Mouse (Mus musculus) c-Kit-negative CD71-positive TER-119-positive erythroid progenitor cells, embryonic 14.5 days (primary cell): ENCODE results near the gene Ccr7.

Source experiments
- DNase-seq: peaks from one replicate; pipeline ENCODE4 v3.0.0-alpha.2; 2013; ENCODE audit warnings: low read depth, low spot score

Gene Ccr7

DNA sequence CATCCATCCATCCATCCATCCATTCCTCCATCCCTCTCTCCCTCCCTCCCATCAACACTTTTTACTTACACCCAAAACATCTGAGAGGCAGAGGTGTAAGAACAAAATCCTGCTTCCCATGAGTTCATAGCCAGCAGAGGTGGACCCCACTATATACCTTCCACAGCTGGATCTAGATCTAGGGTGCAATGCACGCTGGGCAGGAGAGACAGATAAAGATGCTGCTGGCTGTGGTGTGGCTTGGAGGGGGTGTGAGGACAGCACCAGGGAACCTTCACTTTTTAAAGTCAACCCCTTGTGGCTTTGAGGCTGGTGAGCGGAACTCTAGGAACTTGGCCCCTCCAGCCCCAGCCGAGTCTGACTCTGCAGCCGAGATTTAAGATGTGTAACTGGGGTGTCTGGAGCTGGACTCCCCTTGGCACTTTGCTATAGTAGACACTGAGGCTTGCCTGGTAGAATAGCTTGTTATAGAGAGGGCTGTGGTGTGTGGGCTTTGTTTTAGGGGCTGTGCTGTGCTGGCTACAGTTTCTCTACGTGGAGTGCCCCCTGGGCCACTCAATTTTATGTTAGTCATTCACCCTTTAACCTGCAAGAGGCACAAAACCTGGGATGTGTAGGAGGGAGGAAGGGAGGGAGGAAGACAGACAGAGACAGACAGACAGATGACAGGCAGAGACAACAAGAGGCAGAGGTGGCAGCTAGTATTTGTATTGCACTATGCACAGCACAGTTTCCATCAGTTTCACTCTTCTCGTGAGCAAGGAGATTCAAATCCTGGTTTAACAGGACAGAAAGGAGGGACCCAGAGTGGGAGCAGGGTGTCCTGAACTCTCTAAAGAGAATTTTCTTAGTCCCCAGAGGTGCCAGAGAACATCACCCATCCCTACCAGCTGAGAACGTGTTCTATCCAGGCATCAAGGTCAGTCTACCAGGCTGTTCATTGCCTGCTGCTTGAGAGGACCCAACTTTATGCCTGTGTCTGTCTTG, 817 bp downstream of the Ccr7 start:
- no peak for DNase-seq

DNA sequence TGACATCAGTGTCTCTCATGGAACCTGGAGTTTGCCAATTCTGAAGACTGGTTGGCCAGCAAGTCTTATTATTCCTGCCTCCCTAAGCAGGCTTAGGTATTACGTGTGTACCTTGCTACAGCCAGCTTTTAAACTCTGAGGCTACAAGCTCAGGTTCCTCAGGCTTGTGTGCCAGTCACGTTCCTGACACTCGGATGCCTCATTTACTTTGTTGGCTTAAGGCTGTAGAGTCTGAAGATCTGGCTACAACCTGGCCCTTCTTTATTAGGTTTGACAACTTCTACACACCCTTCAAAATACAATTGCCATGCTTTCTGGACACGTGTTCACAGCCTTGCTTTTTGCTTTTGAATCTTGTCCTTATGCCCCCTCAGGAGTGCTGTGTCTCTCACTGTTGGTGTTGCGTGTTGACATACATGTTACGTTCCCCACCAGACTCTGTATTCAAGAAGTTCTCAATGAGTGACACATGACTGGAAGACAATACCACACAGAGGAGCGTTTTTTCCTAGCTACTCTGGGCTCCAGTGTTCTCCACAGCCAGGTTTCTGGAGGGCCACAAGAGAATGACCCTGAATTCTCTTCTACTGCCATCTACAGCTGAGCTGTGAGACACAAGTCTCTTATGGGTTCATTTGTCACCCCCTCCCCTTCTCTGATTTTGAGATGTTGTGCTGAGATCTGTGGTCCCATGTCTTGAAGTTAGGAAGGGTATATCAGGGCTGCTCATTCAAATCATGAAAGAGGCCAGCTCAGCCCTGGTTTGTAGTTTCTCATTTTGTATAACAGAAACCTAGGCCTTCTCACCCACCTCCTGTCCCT, 2.3 kb downstream of the Ccr7 start:
- no peak for DNase-seq

- DNase-seq: no peak
Observed at GRCm38 (mm10) chr11:99151333-99151930, 3.4 kb downstream of the Ccr7 start.

DNA sequence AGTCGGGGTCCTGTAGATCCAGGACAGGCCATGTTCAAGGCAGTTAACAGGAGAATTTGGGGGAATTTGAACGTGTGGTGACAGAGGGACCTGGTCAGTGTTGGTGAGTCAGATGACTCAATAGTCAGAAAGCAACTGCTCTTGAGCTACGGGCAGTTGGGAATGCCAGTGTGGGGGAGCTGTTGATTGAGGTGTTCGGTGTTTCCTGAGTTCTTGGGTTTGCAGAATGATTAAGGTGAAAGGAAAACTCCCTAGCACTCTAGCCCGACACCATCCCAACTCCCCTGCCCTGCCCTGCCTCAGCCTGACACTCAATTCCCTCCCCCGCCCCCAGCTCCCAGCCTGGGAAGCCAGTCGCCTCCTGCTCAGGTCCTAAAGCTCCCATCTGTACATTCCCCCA, 4.0 kb downstream of the Ccr7 start:
- DNase-seq: no peak

- peak; percentile 35 for DNase-seq
Observed at GRCm38 (mm10) chr11:99149898-99150757, 4.7 kb downstream of the Ccr7 start.

GRCm38 (mm10) chr11:99148896-99149703, 5.8 kb downstream of the Ccr7 start:
- DNase-seq: no peak

- no peak for DNase-seq
Observed at GRCm38 (mm10) chr11:99148400-99148799, 6.5 kb downstream of the Ccr7 start.

DNA sequence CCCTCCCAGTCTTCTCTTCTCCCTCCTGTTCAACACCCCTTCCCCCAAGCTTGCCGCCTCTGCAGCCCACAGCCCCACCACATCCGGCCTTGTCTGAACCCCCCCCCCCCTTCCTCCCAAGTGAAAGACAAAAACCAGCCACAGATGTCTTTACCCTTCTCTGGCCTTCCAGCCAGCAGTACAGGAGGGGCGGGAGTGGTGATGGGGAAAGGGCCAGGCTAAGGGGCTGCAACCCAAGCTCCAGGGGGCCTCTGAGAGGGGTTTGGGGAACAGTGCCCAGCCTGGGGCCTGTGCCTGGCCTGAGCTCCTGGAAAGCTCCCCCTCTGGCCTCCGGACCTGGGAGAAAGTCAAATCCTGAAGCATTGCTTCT, 7.0 kb downstream of the Ccr7 start:
- DNase-seq: no peak

DNA sequence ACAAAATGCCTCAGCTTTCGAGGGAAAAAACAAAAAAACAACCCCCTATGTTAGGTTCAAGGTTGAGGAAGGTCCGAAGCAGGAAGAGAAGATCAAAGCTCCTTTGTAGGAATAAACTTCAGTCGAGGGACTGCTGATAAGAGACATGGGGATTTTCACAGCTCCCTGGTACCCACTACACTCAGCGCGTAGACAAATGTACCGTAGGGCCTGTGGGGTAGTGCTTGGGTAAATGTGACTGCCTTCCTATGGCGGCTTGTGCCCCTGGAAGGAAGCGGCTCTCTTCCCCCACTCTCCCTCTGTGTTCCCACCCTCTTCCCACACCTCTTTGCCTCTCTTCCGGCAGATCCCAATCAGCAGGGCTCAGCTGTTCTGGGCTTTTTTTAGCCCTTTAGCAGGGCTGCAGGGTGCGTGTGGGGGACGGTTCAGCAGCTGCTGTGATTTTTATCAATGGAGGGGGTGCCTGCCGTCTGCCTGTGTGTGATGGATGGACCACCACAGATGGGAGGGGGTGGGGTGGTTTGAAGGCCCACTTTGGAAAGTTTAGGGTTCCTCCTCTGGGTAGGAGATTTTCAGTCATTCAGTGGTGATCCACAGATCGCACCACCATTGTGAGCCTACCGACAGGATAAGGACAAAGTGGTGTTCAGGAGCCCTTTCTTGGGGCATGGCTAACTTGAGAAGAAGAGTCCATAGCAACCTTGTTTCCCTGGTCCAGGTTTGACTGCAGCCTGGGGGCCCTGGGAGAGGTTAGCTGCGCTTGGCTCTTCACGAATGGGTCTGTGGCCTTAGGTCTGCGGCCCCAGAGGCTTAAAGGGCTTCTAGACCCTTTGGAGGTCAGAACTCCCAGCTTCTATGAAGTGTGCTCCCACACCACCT, 7.6 kb downstream of the Ccr7 start:
- no peak for DNase-seq

GRCm38 (mm10) chr11:99146558-99146957, 8.3 kb downstream of the Ccr7 start:
- no peak for DNase-seq

DNA sequence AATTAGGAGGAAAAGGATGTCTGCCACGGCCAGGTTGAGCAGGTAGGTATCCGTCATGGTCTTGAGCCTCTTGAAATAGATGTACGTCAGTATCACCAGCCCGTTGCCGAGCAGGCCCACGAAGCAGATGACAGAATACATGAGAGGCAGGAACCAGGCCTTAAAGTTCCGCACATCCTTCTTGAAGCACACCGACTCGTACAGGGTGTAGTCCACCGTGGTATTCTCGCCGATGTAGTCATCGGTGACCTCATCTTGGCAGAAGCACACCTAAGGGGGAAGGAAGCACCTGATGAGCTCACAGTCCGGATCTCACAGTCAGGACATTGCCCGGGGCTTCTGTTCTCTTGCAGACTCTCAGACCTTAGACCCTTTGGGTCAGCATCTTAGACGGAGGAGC, 9.1 kb downstream of the Ccr7 start:
- no peak for DNase-seq

DNA sequence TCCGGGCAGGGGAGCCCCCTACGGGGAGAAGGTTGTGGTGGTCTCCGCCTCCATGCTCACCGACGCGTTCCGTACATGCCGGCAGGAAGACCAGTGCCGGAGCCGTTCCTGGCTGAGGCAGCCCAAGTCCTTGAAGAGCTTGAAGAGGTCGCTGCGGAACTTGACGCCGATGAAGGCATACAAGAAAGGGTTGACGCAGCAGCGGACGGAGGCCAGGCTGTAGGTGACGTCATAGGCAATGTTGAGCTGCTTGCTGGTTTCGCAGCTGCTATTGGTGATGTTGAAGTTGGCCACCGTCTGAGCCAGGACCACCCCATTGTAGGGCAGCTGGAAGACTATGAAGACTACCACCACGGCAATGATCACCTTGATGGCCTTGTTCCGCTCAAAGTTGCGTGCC, 9.9 kb downstream of the Ccr7 start:
- no peak for DNase-seq

GRCm38 (mm10) chr11:99144456-99144855, 10.4 kb downstream of the Ccr7 start:
- DNase-seq: no peak

GRCm38 (mm10) chr11:99143123-99144082, 11.5 kb downstream of the Ccr7 start:
- DNase-seq: no peak

DNA sequence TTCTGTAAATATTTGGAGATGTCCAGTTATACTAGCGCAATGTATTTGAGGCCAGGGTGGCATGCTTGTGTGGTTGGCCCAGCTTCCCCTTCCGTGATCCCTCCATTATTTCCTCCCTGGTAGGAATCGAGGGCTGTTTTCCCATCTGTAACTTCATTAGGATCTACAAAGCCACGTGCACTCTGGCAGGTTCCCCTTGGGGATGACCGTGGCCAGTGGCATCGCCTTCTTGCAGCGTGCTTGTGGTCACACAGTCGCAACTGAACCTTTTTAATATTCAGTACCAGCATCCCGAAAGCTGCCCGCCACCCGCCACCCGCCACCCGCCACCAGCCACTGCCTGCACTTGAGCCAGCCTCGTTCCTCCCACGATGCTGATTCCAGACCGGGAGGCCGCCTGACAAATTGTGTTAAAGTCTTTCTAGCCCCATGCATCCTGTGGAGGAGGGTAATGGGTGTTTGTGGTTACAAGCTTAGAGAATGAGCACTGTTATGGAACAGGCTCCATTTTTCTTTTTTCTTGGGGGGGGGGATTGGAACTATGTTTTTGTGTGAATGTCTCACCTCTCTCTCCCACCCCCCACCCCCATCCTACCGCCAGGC, 12.3 kb downstream of the Ccr7 start:
- DNase-seq: no peak

DNA sequence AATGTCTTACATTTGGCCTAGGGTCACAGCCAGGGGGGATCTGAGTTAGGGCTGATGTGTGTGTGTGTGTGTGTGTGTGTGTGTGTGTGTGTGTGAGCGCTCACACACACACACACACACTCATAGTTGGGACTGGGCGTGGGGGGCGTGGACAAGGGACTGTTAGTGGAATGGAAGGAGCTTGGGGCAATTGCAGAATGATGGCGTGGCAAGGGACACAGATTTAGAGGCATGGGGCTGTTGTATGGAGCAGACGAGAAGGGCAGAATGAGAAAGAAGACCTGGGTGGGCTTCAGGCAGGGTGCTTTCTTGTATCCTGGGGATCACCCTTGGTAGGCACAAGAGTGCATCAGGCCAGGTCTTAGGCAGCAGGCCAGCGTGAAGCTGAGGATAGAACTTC, 12.8 kb downstream of the Ccr7 start:
- DNase-seq: no peak

DNA sequence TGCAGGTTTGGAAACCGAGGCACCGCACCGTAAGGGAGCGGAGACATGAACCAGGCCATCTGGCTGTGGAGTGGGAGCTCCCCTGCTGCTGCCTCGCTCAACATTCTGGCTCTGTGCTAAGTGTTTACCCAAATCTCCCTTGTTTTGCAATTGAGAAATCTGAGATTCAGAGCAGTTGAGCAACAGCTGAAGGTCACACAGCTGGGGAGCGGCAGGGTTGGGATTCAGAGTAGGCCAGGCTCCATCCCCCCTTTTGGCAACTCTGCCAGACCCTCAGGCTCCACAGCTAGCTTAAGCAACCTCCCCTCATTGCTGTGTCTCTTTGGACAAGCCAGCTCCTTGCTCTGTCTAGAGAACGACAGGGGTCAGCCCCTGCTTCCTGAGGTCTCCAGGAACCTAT, 13.3 kb downstream of the Ccr7 start:
- no peak for DNase-seq

- DNase-seq: no peak
Observed at GRCm38 (mm10) chr11:99138976-99139375, 15.9 kb downstream of the Ccr7 start.
